Mouse (Mus musculus) heart, postnatal 0 days (tissue): ENCODE measurements around the gene Akt3. TPM values are rescaled to one million over a fixed set of nuclear protein-coding genes. Genes with fewer than 3 reads are reported as not detected.

Experiments used
- ATAC-seq: fragments of 200-750 bp; cut with Nextera tagmentation; 2 replicates; pipeline ENCODE4 v1.8.0; 2017; ENCODE audit warnings: low read depth, moderate number of reproducible peaks, moderate library complexity; ENCODE audit not compliant: insufficient read depth
- DNase-seq: peaks from one replicate; pipeline ENCODE4 v3.0.0-alpha.2; 2016; ENCODE audit warnings: low spot score
- H3K27ac ChIP-seq: fragments of 300-500 bp; sonication (generic); 2 replicates; pipeline ENCODE4 v1.5.1; 2014; ENCODE audit warnings: low read depth, mild to moderate bottlenecking
- H3K27me3 ChIP-seq: fragments of 300-500 bp; sonication (generic); 2 replicates; pipeline ENCODE4 v1.6.1; 2014; ENCODE audit warnings: low read length, mixed read lengths; ENCODE audit not compliant: control insufficient read depth, insufficient read depth
- H3K36me3 ChIP-seq: fragments of 300-500 bp; sonication (generic); replicated peaks from 2 replicates; pipeline ENCODE4 v1.6.1; 2014; ENCODE audit warnings: low read length, mixed read lengths; ENCODE audit not compliant: control insufficient read depth, insufficient read depth
- H3K4me1 ChIP-seq: fragments of 300-500 bp; sonication (generic); 2 replicates; pipeline ENCODE4 v1.6.1; 2014; ENCODE audit warnings: antibody characterized with exemption; ENCODE audit not compliant: control insufficient read depth, insufficient read depth
- H3K4me2 ChIP-seq: fragments of 300-500 bp; sonication (generic); 2 replicates; pipeline ENCODE4 v1.6.1; 2014; ENCODE audit warnings: low read depth, mild to moderate bottlenecking, low read length, moderate library complexity
- H3K4me3 ChIP-seq: fragments of 300-500 bp; sonication (generic); 2 replicates; pipeline ENCODE4 v1.5.1; 2014; ENCODE audit warnings: low read depth, low read length
- H3K9ac ChIP-seq: fragments of 300-500 bp; sonication (generic); replicated peaks from 2 replicates; pipeline ENCODE4 v1.6.1; 2014; ENCODE audit warnings: low read depth, low read length, mixed read lengths
- H3K9me3 ChIP-seq: fragments of 300-500 bp; sonication (generic); replicated peaks from 2 replicates; pipeline ENCODE4 v1.6.1; 2016; ENCODE audit warnings: low read length; ENCODE audit not compliant: control insufficient read depth
- CTCF ChIP-seq: IDR thresholded peaks from 2 replicates; pipeline ENCODE4 v1.5.1; 2016; ENCODE audit warnings: antibody characterized with exemption, control low read depth, low read depth
- EP300 ChIP-seq: IDR thresholded peaks from 2 replicates; pipeline ENCODE4 v1.6.1; 2016; ENCODE audit warnings: antibody characterized with exemption, low read depth
- WGBS: fragments of 180-500 bp; shearing (Covaris S2); extraction: QIAGEN DNeasy Blood & Tissue Kit; methylation state at CpG from one replicate; pipeline ENCODE4 v1.1.7; 2014; 5-methylcytosine and 5-hydroxymethylcytosine counted together
- polyA plus RNA-seq: library from polyadenylated mRNA; unstranded; fragments of >200 nt; fragmentation: Nextera tagmentation; extraction: Ambion mirVana; gene quantifications from 2 replicates; pipeline ENCODE4 v1.2.1, GENCODE M21; 2015
- total RNA-seq: library from RNA; depleted of rRNA; stranded (reverse); fragments of >200 nt; gene quantifications from 2 replicates; pipeline ENCODE4 v1.2.3, GENCODE M21; 2014; ENCODE audit warnings: low replicate concordance

Gene Akt3
- total and polyA plus RNA-seq, 2 experiments from 2014 or later, result 2.6 to 9.9 TPM

DNA sequence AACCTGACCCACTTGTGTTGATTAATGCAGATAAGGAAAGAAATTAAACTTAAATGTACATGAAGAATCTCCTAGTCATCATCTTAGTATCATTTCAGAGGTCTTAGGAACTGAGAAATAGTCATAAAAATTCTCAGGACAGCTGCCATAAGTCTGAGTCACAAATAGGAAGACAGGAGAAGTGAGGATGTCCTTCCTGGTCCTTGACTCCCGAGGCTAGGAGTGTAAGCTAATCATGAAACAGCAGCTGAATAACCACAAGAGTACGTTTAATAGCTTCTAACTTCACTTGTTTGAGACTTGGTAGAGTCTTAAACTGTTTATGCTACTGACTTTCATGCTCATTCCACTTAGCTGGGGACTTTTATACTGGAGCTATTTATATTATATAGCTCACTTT is 229.0 kb downstream of the Akt3 start:
- Histone ChIP-seq H3K36me3 (peaks cover 10% of the 10 kb centered on the region; the same call in 1 of the 2 replicates), H3K9me3 (no peaks in the 10 kb centered on the region), H3K4me3 (no peak overlapping the region), H3K27ac (no peak overlapping the region), H3K27me3 (no peaks in the 10 kb centered on the region), H3K4me2 (no peak overlapping the region), H3K9ac (no peak overlapping the region), H3K4me1 (peaks cover 20% of the 10 kb centered on the region; the same call in 1 of the 2 replicates)
- DNase-seq (no peak), ATAC-seq (no peak)
- no peak for TF ChIP-seq CTCF
- TF ChIP-seq EP300, result no peak
- WGBS, result 51% methylated on average over 2 of the region's 2 CpGs

GRCm38 (mm10) chr1:177027706-177028105 is 230.3 kb downstream of the Akt3 start:
- Histone ChIP-seq H3K27ac (no peak overlapping the region), H3K4me3 (no peak overlapping the region), H3K27me3 (no peaks in the 10 kb centered on the region), H3K4me2 (no peak overlapping the region), H3K36me3 (peaks cover 13% of the 10 kb centered on the region; the same call in 1 of the 2 replicates), H3K9ac (no peak overlapping the region), H3K9me3 (no peaks in the 10 kb centered on the region), H3K4me1 (peaks cover 20% of the 10 kb centered on the region; the same call in 1 of the 2 replicates)
- no peak for DNase-seq
- TF ChIP-seq EP300, result no peak
- TF ChIP-seq CTCF, result no peak
- WGBS, result 77% methylated on average over 3 of the region's 3 CpGs
- no peak for ATAC-seq

DNA sequence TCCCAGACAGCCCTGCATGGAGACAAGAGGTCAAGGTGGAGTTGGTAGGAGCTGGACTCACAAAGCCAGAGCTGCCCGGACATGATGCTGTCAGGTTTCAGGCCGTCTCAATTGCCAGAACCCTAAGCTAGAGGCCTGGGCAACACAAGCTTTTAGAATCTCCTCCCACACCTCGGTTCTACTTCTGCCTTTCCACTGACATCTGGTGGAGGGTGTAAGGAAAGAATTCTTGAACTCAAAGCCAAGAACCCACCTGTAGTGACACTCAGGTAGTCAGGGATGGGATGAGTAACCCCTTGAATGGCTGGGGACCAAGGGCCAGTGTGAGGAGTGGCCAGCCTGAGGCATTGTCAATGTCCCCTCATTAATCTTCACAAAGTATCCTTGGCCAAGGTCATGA is 235.3 kb downstream of the Akt3 start:
- no peaks in the 10 kb centered on the region for H3K27me3 ChIP-seq
- H3K9me3 ChIP-seq, result no peaks in the 10 kb centered on the region
- ATAC-seq (no peak), DNase-seq (no peak)
- no peak overlapping the region for H3K4me3 ChIP-seq
- 58% methylated on average over 3 of the region's 3 CpGs for WGBS
- no peak overlapping the region for H3K9ac ChIP-seq
- H3K36me3 ChIP-seq, result peaks cover 27% of the 10 kb centered on the region
- TF ChIP-seq CTCF (no peak), EP300 (no peak)
- no peaks in the 10 kb centered on the region for H3K4me1 ChIP-seq
- no peak overlapping the region for H3K27ac ChIP-seq
- no peak overlapping the region for H3K4me2 ChIP-seq

GRCm38 (mm10) chr1:177019668-177020067 is 238.3 kb downstream of the Akt3 start:
- ATAC-seq (no peak), DNase-seq (no peak)
- H3K4me3 ChIP-seq, result no peak overlapping the region
- no peak for TF ChIP-seq CTCF
- no peak for TF ChIP-seq EP300
- H3K4me1 ChIP-seq, result no peaks in the 10 kb centered on the region
- WGBS, result 92% methylated on average over 5 of the region's 5 CpGs
- H3K9ac ChIP-seq, result no peak overlapping the region
- no peak overlapping the region for H3K27ac ChIP-seq
- no peaks in the 10 kb centered on the region for H3K9me3 ChIP-seq
- H3K27me3 ChIP-seq, result no peaks in the 10 kb centered on the region
- peaks cover 21% of the 10 kb centered on the region; the same call in 1 of the 2 replicates for H3K36me3 ChIP-seq
- H3K4me2 ChIP-seq, result no peak overlapping the region

- no peak overlapping the region for H3K27ac ChIP-seq
- TF ChIP-seq EP300, result no peak
- TF ChIP-seq CTCF, result no peak
- no peak overlapping the region for H3K4me2 ChIP-seq
- 77% methylated on average over 1 of the region's 1 CpGs for WGBS
- H3K36me3 ChIP-seq, result peaks cover 17% of the 10 kb centered on the region; the same call in 1 of the 2 replicates
- H3K4me3 ChIP-seq, result no peak overlapping the region
- no peaks in the 10 kb centered on the region for H3K4me1 ChIP-seq
- no peak for ATAC-seq
- no peak for DNase-seq
- no peaks in the 10 kb centered on the region for H3K27me3 ChIP-seq
- H3K9me3 ChIP-seq, result no peaks in the 10 kb centered on the region
- no peak overlapping the region for H3K9ac ChIP-seq
Measured at GRCm38 (mm10) chr1:177018750-177019149, 239.3 kb downstream of the Akt3 start.

DNA sequence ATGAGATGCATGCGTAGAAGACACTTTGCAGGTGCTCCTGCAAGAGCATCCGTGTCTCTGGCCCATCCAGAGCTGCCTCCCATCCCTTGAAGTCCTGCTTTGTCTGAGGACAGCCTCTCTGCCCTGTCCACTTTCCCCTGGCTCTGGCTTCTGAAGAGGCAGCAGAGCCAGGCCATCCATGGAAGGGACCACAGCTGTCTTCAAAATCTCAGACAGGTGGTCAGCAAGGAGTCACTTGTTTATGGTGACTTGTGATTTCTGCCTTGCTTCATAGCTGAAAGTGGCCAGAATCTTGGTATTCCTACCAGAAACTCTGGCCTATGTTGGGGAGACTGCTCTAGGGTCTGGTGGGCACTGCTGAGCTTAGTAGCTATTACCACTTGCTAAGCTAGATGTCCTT is 241.3 kb downstream of the Akt3 start:
- Histone ChIP-seq H3K9ac (no peak overlapping the region), H3K4me3 (no peak overlapping the region), H3K27me3 (no peaks in the 10 kb centered on the region), H3K36me3 (peaks cover 14% of the 10 kb centered on the region; the same call in 1 of the 2 replicates), H3K4me1 (no peaks in the 10 kb centered on the region), H3K4me2 (no peak overlapping the region), H3K9me3 (no peaks in the 10 kb centered on the region), H3K27ac (no peak overlapping the region)
- TF ChIP-seq EP300 (no peak), CTCF (no peak)
- 82% methylated on average over 2 of the region's 2 CpGs for WGBS
- DNase-seq (no peak), ATAC-seq (no peak)
